Mouse (Mus musculus) fibroblast of lung, adult 2 months (primary cell): ENCODE measurements at regions not wholly inside any gene's neighbourhood (a gene's known extent, or its start where the extent isn't known, plus 50 kb on each side); places are given as distances from the start of the nearest gene placed in this dataset.

Source experiments
- DNase-seq: peaks from one replicate; pipeline ENCODE4 v3.0.0-alpha.2; 2011; ENCODE audit warnings: low read depth

GRCm38 (mm10) chr2:34111286-34111685 lies 223.5 kb upstream of the Mvb12b start:
- no peak for DNase-seq

GRCm38 (mm10) chr2:34110582-34110981 lies 222.8 kb upstream of the Mvb12b start:
- no peak for DNase-seq

DNA sequence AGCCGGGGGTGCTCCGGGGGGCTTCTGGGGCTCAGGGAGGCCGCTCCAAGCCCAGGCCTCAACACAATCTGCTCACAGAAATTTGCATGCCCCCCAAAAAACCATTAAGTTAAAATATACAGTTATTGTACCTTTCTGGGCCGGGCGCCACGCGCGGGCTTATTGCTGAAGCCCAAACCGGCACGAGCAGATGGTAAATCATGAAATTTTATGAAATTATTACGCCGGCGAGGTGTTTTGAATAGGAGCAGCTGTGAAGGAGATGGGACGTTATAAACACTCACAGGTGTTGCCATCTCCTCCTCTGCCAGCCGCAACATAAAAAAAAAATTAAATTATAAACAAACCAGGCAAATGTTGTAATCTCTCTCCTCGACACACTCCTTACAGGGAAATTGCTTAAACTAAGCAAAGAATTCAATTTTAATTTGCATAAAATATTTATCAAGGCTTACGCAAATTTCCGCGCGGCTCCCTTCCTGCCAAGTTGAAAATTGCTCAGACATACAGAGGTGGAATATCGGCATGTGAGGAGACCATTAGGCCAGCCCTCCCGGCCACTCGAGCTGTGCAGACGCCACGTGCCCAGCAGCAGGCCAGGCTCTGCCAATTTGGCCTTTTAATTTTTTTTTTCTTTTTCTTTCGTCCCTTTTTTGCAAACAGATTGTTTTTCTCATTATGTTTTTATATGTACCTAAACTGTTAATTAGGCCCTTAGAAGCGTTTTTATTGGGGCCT lies 220.0 kb upstream of the Mvb12b start:
- DNase-seq, result no peak

- no peak for DNase-seq
Measured at GRCm38 (mm10) chr2:34106837-34107565, 219.3 kb upstream of the Mvb12b start.

DNA sequence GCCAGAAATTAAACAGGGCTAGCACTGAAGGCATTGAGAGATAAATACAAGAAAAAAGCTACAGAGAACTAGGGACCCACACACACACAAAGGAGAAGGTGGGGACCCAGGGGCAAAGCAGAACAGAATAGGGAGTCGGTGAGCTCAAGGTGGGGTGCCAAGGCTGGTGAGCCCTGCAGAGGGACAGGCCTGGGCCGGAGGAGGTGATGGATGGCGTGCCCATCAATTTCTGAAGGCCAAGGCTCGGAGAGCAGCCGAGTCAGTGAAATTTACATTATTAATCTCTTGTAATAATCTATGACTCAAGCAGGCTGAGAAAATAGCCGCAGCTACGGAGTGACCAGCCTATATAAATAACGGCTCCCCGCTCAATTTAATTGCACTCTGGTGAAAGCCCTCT lies 218.5 kb upstream of the Mvb12b start:
- no peak for DNase-seq

- DNase-seq, result no peak
Measured at GRCm38 (mm10) chr2:34105271-34106051, 217.7 kb upstream of the Mvb12b start.

- DNase-seq, result no peak
Measured at GRCm38 (mm10) chr2:34098004-34098547, 210.3 kb upstream of the Mvb12b start.

DNA sequence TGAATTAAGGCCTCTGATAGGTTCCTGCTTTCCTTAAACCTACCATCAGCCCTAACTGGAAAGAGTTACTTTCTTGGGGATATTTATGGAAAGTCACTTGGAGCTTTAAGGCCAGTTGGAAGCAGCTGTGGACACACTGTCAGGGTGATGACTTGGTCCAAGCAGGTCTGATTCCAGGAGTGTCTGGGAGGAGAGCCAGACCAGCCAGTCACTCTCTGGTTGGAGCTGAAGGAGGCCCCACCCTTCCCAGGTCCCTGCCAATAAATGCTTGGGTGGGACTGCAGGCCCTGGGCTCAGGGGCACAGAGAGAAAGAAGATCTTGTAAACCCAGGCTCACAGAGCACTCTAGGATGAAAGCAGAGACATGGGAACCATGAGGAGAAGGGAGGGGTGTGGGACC lies 208.8 kb upstream of the Mvb12b start:
- no peak for DNase-seq

GRCm38 (mm10) chr2:34088832-34089231 lies 201.1 kb upstream of the Mvb12b start:
- no peak for DNase-seq

DNA sequence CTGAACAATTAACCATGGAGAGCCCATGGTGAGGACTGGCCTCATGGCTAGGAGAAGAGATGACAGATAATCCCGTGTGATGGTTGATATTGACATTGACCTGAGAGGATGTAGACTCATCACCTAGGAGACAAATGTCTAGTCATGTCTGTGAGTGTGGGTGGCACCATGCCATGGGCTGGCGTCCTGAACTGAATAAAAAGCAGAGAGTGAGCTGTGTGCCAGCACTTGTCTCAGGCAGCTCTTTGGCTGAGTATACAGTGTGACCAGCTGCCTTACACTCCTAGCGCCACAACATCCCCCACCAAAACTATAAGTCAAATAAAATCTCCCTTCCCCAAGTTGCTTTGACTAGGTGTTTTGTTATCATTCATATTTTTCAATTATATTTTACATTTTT lies 198.4 kb upstream of the Mvb12b start:
- no peak for DNase-seq

GRCm38 (mm10) chr2:34084513-34084912 lies 196.8 kb upstream of the Mvb12b start:
- no peak for DNase-seq

DNA sequence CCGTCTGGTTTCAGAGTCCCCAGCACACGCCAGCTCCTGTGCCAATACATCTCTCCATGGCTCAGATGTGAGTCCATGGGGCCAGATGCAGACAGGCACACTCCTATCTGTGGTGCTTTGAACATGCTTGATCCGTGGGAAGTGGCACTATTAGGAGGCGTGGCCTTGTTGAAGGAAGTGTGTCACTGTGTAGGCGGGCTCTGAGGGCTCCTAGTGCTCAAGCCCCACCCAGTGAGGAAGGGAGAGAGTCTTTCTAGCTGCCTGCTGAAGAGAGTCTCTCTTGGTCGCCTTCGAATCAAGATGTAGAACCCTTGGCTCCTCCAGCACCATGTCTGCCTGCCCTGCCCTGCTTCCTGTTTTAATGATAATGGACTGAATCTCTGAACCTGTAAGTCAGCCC lies 194.7 kb upstream of the Mvb12b start:
- DNase-seq, result no peak

- no peak for DNase-seq
Measured at GRCm38 (mm10) chr2:34080176-34080575, 192.4 kb upstream of the Mvb12b start.

DNA sequence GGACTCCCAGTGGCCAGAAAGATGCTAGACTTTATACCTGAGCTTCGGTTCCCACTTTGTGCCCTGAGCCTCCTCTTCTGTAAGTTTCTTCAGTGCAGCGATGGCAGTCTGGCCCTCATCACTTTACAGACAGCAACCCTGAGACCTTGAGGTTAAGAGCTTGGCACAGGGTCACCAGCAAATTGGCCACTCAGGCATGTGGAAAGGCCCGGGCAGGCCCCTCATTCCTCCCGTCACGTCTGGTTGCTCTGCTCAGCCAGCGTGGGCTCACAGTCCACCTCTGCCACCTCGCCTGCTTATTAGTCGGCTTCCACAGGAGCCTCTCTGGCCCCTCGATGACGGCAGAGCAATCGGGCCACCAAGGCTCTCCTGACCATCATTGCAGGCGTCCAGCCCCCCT lies 191.5 kb upstream of the Mvb12b start:
- DNase-seq, result no peak

GRCm38 (mm10) chr2:34078875-34079262 lies 191.1 kb upstream of the Mvb12b start:
- no peak for DNase-seq

GRCm38 (mm10) chr2:34078248-34078874 lies 190.6 kb upstream of the Mvb12b start:
- no peak for DNase-seq

DNA sequence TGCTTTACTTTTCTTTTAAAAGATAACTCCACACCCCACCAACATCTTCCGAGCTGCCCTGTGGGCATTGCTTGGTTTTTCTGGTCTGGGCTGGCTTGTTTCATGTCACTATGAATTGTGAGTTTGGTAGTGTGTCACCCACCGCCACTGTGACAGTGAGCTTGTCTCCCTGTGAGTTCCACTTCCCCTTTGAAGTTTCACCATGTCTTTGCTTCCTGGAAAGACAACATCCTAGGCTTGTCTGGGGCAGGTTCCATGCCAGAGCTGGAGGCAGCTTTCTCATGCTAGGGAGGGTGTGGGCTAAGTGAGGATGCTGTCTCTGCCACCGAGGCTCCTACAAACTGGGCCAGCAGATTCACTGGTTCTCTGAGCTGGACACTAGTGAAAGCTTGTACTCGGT lies 188.6 kb upstream of the Mvb12b start:
- no peak for DNase-seq

GRCm38 (mm10) chr2:34074066-34074465 lies 186.3 kb upstream of the Mvb12b start:
- no peak for DNase-seq

- DNase-seq, result no peak
Measured at GRCm38 (mm10) chr2:34065592-34065991, 177.8 kb upstream of the Mvb12b start.

GRCm38 (mm10) chr2:34065090-34065489 lies 177.3 kb upstream of the Mvb12b start:
- no peak for DNase-seq

GRCm38 (mm10) chr2:34056552-34056951 lies 168.8 kb upstream of the Mvb12b start:
- no peak for DNase-seq

DNA sequence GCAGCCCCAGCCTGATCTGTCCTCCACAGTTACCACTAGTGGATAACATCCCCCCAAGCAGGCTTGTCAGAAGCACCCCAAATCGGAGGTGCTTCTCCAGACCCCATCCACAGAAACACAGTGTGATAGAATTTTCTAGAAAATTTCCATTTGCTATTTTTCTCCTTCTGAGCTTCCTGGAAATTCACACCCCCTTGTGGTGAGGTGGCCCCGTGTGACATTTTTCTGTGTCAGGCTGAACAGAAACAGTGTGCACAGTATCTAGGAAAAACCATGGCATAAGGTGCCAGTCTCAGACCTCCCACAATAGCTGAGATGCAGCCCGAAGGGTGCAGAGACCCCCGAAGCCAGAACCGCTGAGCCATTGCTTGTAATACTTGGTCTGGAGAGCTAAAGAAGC lies 155.3 kb upstream of the Mvb12b start:
- no peak for DNase-seq
